Mouse (Mus musculus) forebrain, embryonic 11.5 days (tissue): ENCODE results near the gene Neu2. TPM values are rescaled to one million over a fixed set of nuclear protein-coding genes. Genes with fewer than 3 reads are reported as not detected.

Experiments used
- ATAC-seq: fragments of 200-750 bp; cut with Nextera tagmentation; replicated peaks from 2 replicates; pipeline ENCODE4 v1.8.0; 2017; ENCODE audit warnings: moderate TSS enrichment; ENCODE audit not compliant: low FRiP score
- DNase-seq: peaks from one replicate; pipeline ENCODE4 v3.0.0-alpha.2; 2017; ENCODE audit warnings: low spot score
- H3K27ac ChIP-seq: fragments of 300-500 bp; sonication (generic); 2 replicates; pipeline ENCODE4 v1.5.1; 2014; ENCODE audit warnings: low read depth, low read length
- H3K27me3 ChIP-seq: fragments of 300-500 bp; sonication (generic); 2 replicates; pipeline ENCODE4 v1.6.1; 2014; ENCODE audit warnings: mild to moderate bottlenecking, low read length, mixed read lengths; ENCODE audit not compliant: control insufficient read depth, insufficient read depth
- H3K36me3 ChIP-seq: fragments of 300-500 bp; sonication (generic); 2 replicates; pipeline ENCODE4 v1.6.1; 2014; ENCODE audit warnings: mild to moderate bottlenecking, low read length, moderate library complexity, mixed read lengths; ENCODE audit not compliant: control insufficient read depth, insufficient read depth
- H3K4me1 ChIP-seq: fragments of 300-500 bp; sonication (generic); replicated peaks from 2 replicates; pipeline ENCODE4 v1.6.1; 2014; ENCODE audit warnings: low read length, mixed read lengths; ENCODE audit not compliant: control insufficient read depth, insufficient read depth
- H3K4me2 ChIP-seq: fragments of 300-500 bp; sonication (generic); 2 replicates; pipeline ENCODE4 v1.6.1; 2014; ENCODE audit warnings: low read depth, mild to moderate bottlenecking, low read length, moderate library complexity, mixed read lengths; ENCODE audit not compliant: severe bottlenecking
- H3K4me3 ChIP-seq: fragments of 300-500 bp; sonication (generic); 2 replicates; pipeline ENCODE4 v1.5.1; 2014; ENCODE audit warnings: low read depth, low read length
- H3K9ac ChIP-seq: fragments of 300-500 bp; sonication (generic); 2 replicates; pipeline ENCODE4 v1.6.1; 2014; ENCODE audit warnings: low read length
- H3K9me3 ChIP-seq: fragments of 300-500 bp; sonication (generic); 2 replicates; pipeline ENCODE4 v1.6.1; 2016; ENCODE audit warnings: low read length, mixed read lengths; ENCODE audit not compliant: control insufficient read depth
- WGBS: fragments of 180-500 bp; shearing (Covaris S2); extraction: QIAGEN DNeasy Blood & Tissue Kit; methylation state at CpG from one replicate; pipeline ENCODE4 v1.1.7; 2014; 5-methylcytosine and 5-hydroxymethylcytosine counted together
- polyA plus RNA-seq: library from polyadenylated mRNA; unstranded; fragments of >200 nt; fragmentation: Nextera tagmentation; extraction: Ambion mirVana; gene quantifications from 2 replicates; pipeline ENCODE4 v1.2.1, GENCODE M21; 2014

The Neu2 gene
- polyA plus RNA-seq, 1 experiment from 2014 or later, result not detected

- Histone ChIP-seq H3K27ac (no peak overlapping the region), H3K36me3 (no peaks in the 10 kb centered on the region), H3K27me3 (no peaks in the 10 kb centered on the region), H3K4me1 (no peaks in the 10 kb centered on the region), H3K9me3 (no peaks in the 10 kb centered on the region), H3K9ac (no peak overlapping the region), H3K4me3 (no peak overlapping the region), H3K4me2 (no peak overlapping the region)
- 85% methylated on average over 6 of the region's 6 CpGs for WGBS
- ATAC-seq (no peak), DNase-seq (no peak)
These were observed 23.3 kb upstream of the Neu2 start for GRCm38 (mm10) chr1:87486386-87486785.

- ATAC-seq (no peak), DNase-seq (no peak)
- no peak overlapping the region for H3K4me2 ChIP-seq
- WGBS, result 91% methylated on average over 3 of the region's 3 CpGs
- no peak overlapping the region for H3K4me3 ChIP-seq
- H3K27ac ChIP-seq, result no peak overlapping the region
- H3K27me3 ChIP-seq, result no peaks in the 10 kb centered on the region
- H3K9ac ChIP-seq, result no peak overlapping the region
- H3K36me3 ChIP-seq, result no peaks in the 10 kb centered on the region
- H3K4me1 ChIP-seq, result no peaks in the 10 kb centered on the region
- H3K9me3 ChIP-seq, result no peaks in the 10 kb centered on the region
These were observed 17.4 kb upstream of the Neu2 start for GRCm38 (mm10) chr1:87492285-87492684.

- no peaks in the 10 kb centered on the region for H3K27me3 ChIP-seq
- no peak overlapping the region for H3K4me3 ChIP-seq
- no peaks in the 10 kb centered on the region for H3K36me3 ChIP-seq
- H3K9ac ChIP-seq, result no peak overlapping the region
- H3K4me2 ChIP-seq, result no peak overlapping the region
- no peak overlapping the region for H3K27ac ChIP-seq
- H3K4me1 ChIP-seq, result no peaks in the 10 kb centered on the region
- DNase-seq, result no peak
- no peak for ATAC-seq
- 76% methylated on average over 4 of the region's 4 CpGs for WGBS
- H3K9me3 ChIP-seq, result no peaks in the 10 kb centered on the region
These were observed 16.1 kb upstream of the Neu2 start for GRCm38 (mm10) chr1:87493542-87493941.

- Histone ChIP-seq H3K9me3 (no peaks in the 10 kb centered on the region), H3K4me3 (no peak overlapping the region), H3K4me2 (no peak overlapping the region), H3K27ac (no peak overlapping the region), H3K27me3 (peaks cover 23% of the 10 kb centered on the region), H3K4me1 (peaks cover 5% of the 10 kb centered on the region; the same call in 1 of the 2 replicates), H3K36me3 (no peaks in the 10 kb centered on the region), H3K9ac (no peak overlapping the region)
- DNase-seq, result no peak
- WGBS, result 87% methylated on average over 4 of the region's 4 CpGs
- no peak for ATAC-seq
These were observed 4.2 kb upstream of the Neu2 start for GRCm38 (mm10) chr1:87505524-87505923.

- H3K36me3 ChIP-seq, result no peaks in the 10 kb centered on the region
- no peak overlapping the region for H3K9ac ChIP-seq
- DNase-seq, result no peak
- ATAC-seq, result no peak
- WGBS, result 64% methylated on average over 6 of the region's 6 CpGs
- H3K4me1 ChIP-seq, result peaks cover 5% of the 10 kb centered on the region; the same call in 1 of the 2 replicates
- peaks cover 28% of the 10 kb centered on the region for H3K27me3 ChIP-seq
- no peak overlapping the region for H3K4me3 ChIP-seq
- H3K27ac ChIP-seq, result no peak overlapping the region
- no peaks in the 10 kb centered on the region for H3K9me3 ChIP-seq
- no peak overlapping the region for H3K4me2 ChIP-seq
These were observed 1.8 kb upstream of the Neu2 start for GRCm38 (mm10) chr1:87507857-87508256.

- DNase-seq (no peak), ATAC-seq (no peak)
- 20% methylated on average over 26 of the region's 26 CpGs for WGBS
- Histone ChIP-seq H3K4me2 (peak overlapping the region; percentile 99; the same call in 1 of the 2 replicates), H3K9ac (no peak overlapping the region), H3K4me1 (peaks cover 5% of the 10 kb centered on the region; the same call in 1 of the 2 replicates), H3K4me3 (peak overlapping the region; percentile 69), H3K9me3 (no peaks in the 10 kb centered on the region), H3K27me3 (peaks cover 28% of the 10 kb centered on the region), H3K36me3 (no peaks in the 10 kb centered on the region), H3K27ac (no peak overlapping the region)
These were observed 813 bp upstream of the Neu2 start for GRCm38 (mm10) chr1:87508591-87509560.

GRCm38 (mm10) chr1:87510166-87510691 is 540 bp downstream of the Neu2 start:
- H3K27me3 ChIP-seq, result peaks cover 28% of the 10 kb centered on the region
- WGBS, result under 1% methylated on average over 41 of the region's 61 CpGs
- DNase-seq (peak; percentile 81), ATAC-seq (peak; percentile 89)
- H3K9me3 ChIP-seq, result no peaks in the 10 kb centered on the region
- H3K4me3 ChIP-seq, result peak overlapping the region; percentile 69
- H3K36me3 ChIP-seq, result no peaks in the 10 kb centered on the region
- H3K27ac ChIP-seq, result no peak overlapping the region
- H3K4me1 ChIP-seq, result peaks cover 5% of the 10 kb centered on the region; the same call in 1 of the 2 replicates
- peak overlapping the region; percentile 99 for H3K4me2 ChIP-seq
- H3K9ac ChIP-seq, result peak overlapping the region; percentile 63

- 14% methylated on average over 5 of the region's 5 CpGs for WGBS
- ATAC-seq, result no peak
- H3K27me3 ChIP-seq, result peaks cover 28% of the 10 kb centered on the region
These were observed 1.2 kb downstream of the Neu2 start for GRCm38 (mm10) chr1:87510845-87511244.

More at GRCm38 (mm10) chr1:87510845-87511244, 1.2 kb downstream of the Neu2 start:
- Histone ChIP-seq H3K4me1 (peaks cover 5% of the 10 kb centered on the region; the same call in 1 of the 2 replicates), H3K4me3 (no peak overlapping the region), H3K4me2 (no peak overlapping the region), H3K9me3 (no peaks in the 10 kb centered on the region), H3K36me3 (no peaks in the 10 kb centered on the region), H3K27ac (no peak overlapping the region), H3K9ac (no peak overlapping the region)
- no peak for DNase-seq
